Mouse (Mus musculus): ENCODE measurements at regions not wholly inside any gene's neighbourhood (a gene's known extent, or its start where the extent isn't known, plus 50 kb on each side); places are given as distances from the start of the nearest gene placed in this dataset.
"Not testable (repeated sequence)": the region's sequence is repeated elsewhere in the genome, so short reads cannot be mapped to it uniquely, and the experiment has no call there.

DNA sequence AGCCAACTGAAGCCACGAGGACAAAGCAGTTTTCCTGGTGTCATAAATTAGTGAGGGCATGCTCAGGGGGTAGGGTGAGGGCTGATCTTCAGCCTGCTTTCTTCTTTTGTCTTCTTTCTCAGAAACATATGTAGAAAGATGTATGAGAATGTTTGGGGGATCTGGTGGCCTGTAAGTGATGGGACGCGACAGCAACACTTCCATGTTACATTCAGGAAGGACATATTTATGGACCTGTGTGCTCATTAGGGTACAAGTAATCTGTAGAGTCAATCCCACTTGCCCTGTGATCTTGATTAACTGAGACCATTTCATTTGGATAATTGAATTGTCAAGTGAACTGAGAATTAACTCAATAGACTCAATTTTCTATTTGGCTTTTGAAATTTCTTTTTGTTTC is 486.1 kb upstream of the Fam160b2 start:
- Histone ChIP-seq H3K36me3 (no peaks in the 10 kb centered on the region), H3K9ac (no peak overlapping the region)
- 81% methylated on average over 3 of the region's 3 CpGs for WGBS

DNA sequence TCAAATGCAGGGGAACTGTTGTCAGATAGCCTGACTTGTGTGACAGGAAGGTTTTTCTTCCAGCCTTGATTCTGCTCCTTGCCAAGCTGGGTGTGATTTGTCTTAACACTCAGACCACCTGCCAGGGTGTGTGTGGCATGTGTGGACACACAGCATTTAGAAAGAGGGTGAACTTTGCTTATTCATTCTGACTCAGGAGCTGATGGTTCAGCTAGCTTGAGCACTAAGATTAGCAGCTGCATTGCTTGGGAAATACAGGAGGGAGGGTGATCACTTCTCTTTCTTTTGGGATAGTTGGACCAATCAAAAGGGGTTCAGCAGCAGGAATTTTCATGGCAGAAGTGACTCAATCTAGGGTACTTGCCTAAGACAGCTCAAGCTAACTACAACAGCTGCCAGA is 482.7 kb upstream of the Fam160b2 start:
- H3K4me3 ChIP-seq, result no peak overlapping the region
- no peaks in the 10 kb centered on the region for H3K9me3 ChIP-seq
- no peaks in the 10 kb centered on the region for H3K36me3 ChIP-seq
- no peak overlapping the region for H3K9ac ChIP-seq
- H3K27ac ChIP-seq (replicated peaks), result no peak overlapping the region
- no peaks in the 10 kb centered on the region for H3K4me1 ChIP-seq (replicated peaks)
- no peaks in the 10 kb centered on the region for H3K27me3 ChIP-seq
- ATAC-seq (ENCODE audit: low read depth), result no peak
- H3K4me2 ChIP-seq, result no peak overlapping the region

More for the DNA sequence above, 486.1 kb upstream of the Fam160b2 start:
- Histone ChIP-seq H3K4me2 (no peak overlapping the region), H3K4me3 (no peak overlapping the region), H3K4me1 (replicated peaks) (no peaks in the 10 kb centered on the region), H3K9me3 (no peaks in the 10 kb centered on the region), H3K27ac (replicated peaks) (no peak overlapping the region), H3K27me3 (no peaks in the 10 kb centered on the region)
- no peak for ATAC-seq (ENCODE audit: low read depth)

DNA sequence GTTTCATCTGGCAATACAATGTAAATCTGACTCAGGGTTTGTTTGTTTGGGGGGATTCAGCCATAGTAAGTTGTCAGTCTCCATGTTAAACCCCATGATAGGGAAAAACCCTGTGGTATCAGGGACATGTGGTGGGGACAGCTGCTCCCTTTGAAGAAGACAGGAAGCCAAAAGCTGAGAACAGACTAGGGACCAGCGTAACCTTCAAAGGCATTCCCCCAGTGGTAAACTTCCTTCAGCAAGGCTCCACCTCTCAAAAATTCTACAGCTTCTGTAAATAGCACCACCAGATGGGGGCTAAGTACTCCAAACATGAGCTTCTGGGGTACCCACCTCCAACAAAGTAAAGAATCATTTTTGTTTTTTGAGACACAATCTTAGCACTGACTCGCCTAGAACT is 476.0 kb upstream of the Fam160b2 start:
- Histone ChIP-seq H3K4me2 (no peak overlapping the region), H3K9me3 (no peaks in the 10 kb centered on the region), H3K27me3 (no peaks in the 10 kb centered on the region), H3K4me3 (no peak overlapping the region), H3K36me3 (no peaks in the 10 kb centered on the region), H3K27ac (replicated peaks) (no peak overlapping the region), H3K9ac (no peak overlapping the region), H3K4me1 (replicated peaks) (no peaks in the 10 kb centered on the region)
- ATAC-seq (ENCODE audit: low read depth), result no peak
- WGBS, result 86% methylated on average over 2 of the region's 2 CpGs

DNA sequence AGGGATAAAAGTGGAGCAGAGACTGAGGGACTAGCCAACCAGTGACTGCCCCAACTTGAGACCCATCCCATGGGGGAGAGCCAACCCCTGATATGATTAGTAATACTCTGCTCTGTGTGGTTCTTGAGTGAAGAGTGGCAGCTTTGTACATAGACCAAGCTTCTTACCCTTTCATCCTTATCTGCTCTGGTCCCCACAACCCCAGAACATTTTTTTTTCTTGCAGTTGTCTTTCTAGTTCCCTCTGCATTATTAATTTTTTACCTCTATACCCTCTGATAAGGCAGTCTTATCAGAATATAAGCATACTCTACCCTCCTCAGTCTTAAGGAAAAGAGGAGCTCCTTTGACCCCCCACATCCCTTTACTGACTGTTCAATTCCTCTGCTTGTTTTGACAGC is 474.4 kb upstream of the Fam160b2 start:
- Histone ChIP-seq H3K36me3 (no peaks in the 10 kb centered on the region), H3K9ac (no peak overlapping the region)

DNA sequence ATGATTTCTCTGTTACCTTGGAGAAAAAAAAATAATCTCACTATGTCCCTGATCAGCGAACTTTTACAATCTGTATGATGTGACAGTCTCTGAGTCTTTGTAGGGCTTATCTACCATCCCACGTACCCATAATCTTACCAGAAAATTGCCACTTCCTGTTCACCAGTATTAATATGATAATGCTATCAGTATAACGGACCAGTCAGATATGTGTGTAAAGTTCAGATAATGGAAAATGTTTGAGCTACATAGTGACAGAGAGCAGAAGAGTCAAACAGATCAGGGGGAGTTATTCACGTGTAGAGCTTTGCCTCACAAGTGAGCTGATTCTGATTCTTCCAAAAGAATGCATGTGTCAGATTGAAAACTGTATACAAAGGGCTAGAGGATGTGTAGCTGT is 466.0 kb upstream of the Fam160b2 start:
- peaks cover 6% of the 10 kb centered on the region; the same call in 1 of the 2 replicates for H3K9me3 ChIP-seq
- no peak overlapping the region for H3K27ac ChIP-seq (replicated peaks)
- H3K4me2 ChIP-seq, result no peak overlapping the region
- no peaks in the 10 kb centered on the region for H3K4me1 ChIP-seq (replicated peaks)
- no peaks in the 10 kb centered on the region for H3K36me3 ChIP-seq
- no peak overlapping the region for H3K4me3 ChIP-seq
- no peak overlapping the region for H3K9ac ChIP-seq
- H3K27me3 ChIP-seq, result no peaks in the 10 kb centered on the region
- WGBS, result 83% methylated on average over 4 of the region's 4 CpGs
- ATAC-seq (ENCODE audit: low read depth), result no peak

More for the DNA sequence above, 474.4 kb upstream of the Fam160b2 start:
- ATAC-seq (ENCODE audit: low read depth), result no peak
- peaks cover 6% of the 10 kb centered on the region; the same call in 1 of the 2 replicates for H3K9me3 ChIP-seq
- no peak overlapping the region for H3K27ac ChIP-seq (replicated peaks)
- no peak overlapping the region for H3K4me3 ChIP-seq
- no peak overlapping the region for H3K4me2 ChIP-seq
- H3K4me1 ChIP-seq (replicated peaks), result no peaks in the 10 kb centered on the region
- H3K27me3 ChIP-seq, result no peaks in the 10 kb centered on the region

GRCm38 (mm10) chr14:71056601-71057000 is 457.0 kb upstream of the Fam160b2 start:
- Histone ChIP-seq H3K27me3 (no peaks in the 10 kb centered on the region), H3K9me3 (no peaks in the 10 kb centered on the region), H3K27ac (replicated peaks) (no peak overlapping the region), H3K4me3 (no peak overlapping the region), H3K4me2 (no peak overlapping the region), H3K9ac (no peak overlapping the region), H3K4me1 (replicated peaks) (peaks cover 8% of the 10 kb centered on the region), H3K36me3 (no peaks in the 10 kb centered on the region)
- no peak for ATAC-seq (ENCODE audit: low read depth)
- 96% methylated on average over 2 of the region's 2 CpGs for WGBS

GRCm38 (mm10) chr14:71055480-71055879 is 455.8 kb upstream of the Fam160b2 start:
- no peaks in the 10 kb centered on the region for H3K9me3 ChIP-seq
- peaks cover 8% of the 10 kb centered on the region for H3K4me1 ChIP-seq (replicated peaks)
- no peak overlapping the region for H3K27ac ChIP-seq (replicated peaks)
- H3K4me3 ChIP-seq, result no peak overlapping the region
- WGBS, result 86% methylated on average over 2 of the region's 2 CpGs
- no peaks in the 10 kb centered on the region for H3K36me3 ChIP-seq
- H3K9ac ChIP-seq, result no peak overlapping the region
- H3K27me3 ChIP-seq, result no peaks in the 10 kb centered on the region
- H3K4me2 ChIP-seq, result no peak overlapping the region
- no peak for ATAC-seq (ENCODE audit: low read depth)

DNA sequence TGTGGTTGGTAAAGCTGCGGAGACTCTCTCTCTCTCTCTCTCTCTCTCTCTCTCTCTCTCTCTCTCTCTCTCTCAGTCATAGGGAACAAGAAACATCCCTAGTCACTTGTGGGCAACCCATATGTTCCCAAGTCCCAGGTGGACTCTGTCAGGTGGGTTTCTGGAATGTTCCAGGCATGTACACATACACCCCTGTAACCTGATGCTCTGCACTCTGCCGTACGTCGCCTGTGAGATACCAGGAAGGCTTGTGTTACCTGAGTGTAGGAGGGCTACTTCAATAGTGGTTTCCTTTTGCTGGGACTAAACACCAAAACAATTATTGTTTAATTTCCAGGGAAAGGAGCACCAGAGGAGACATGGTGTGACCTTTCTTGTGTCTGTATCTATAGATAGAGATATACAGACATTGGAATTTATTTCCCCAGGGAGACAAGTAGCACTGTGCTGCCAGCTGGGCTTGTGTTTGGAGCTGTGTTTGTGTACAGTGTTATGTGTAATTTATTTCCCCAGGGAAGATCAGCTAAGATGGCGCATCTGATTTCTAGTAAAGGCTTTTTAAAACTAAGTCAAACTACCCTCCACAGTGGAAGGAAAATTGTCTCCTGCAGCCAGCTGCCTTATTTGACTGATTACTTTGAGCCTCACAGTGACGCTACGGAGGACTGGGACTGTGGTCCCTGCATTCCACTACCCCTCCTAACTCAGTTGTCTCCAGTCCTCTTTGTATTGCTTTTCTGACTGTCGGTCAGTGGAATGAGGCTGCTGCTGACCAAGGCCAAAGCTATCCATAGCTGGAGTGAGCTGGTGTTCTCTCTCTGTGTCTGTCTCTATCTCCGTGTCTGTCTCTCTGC is 454.4 kb upstream of the Fam160b2 start:
- peak; percentile 36; the same call in 1 of the 2 replicates for ATAC-seq (ENCODE audit: low read depth)
- no peak overlapping the region for H3K27ac ChIP-seq (replicated peaks)
- no peaks in the 10 kb centered on the region for H3K36me3 ChIP-seq
- H3K4me1 ChIP-seq (replicated peaks), result peaks cover 8% of the 10 kb centered on the region
- H3K27me3 ChIP-seq, result no peaks in the 10 kb centered on the region
- H3K9ac ChIP-seq, result no peak overlapping the region
- no peaks in the 10 kb centered on the region for H3K9me3 ChIP-seq
- no peak overlapping the region for H3K4me2 ChIP-seq
- no peak overlapping the region for H3K4me3 ChIP-seq
- WGBS, result 61% methylated on average over 9 of the region's 9 CpGs

GRCm38 (mm10) chr14:71047096-71047495 is 447.5 kb upstream of the Fam160b2 start:
- no peak overlapping the region for H3K27ac ChIP-seq (replicated peaks)
- 21% methylated on average over 3 of the region's 3 CpGs for WGBS
- H3K9me3 ChIP-seq, result no peaks in the 10 kb centered on the region
- no peak overlapping the region for H3K4me2 ChIP-seq
- no peak overlapping the region for H3K4me3 ChIP-seq
- no peaks in the 10 kb centered on the region for H3K36me3 ChIP-seq
- peak; percentile 27 for ATAC-seq (ENCODE audit: low read depth)
- H3K9ac ChIP-seq, result no peak overlapping the region
- H3K4me1 ChIP-seq (replicated peaks), result 0 out of 2 replicates have a peak, but pooled peaks cover 5% of the 10 kb centered on the region
- H3K27me3 ChIP-seq, result no peaks in the 10 kb centered on the region

GRCm38 (mm10) chr14:71043879-71044770 is 444.5 kb upstream of the Fam160b2 start:
- H3K27me3 ChIP-seq; H3K27ac ChIP-seq (replicated peaks); H3K9ac ChIP-seq; H3K4me1 ChIP-seq (replicated peaks); H3K4me2 ChIP-seq; H3K9me3 ChIP-seq; H3K4me3 ChIP-seq; H3K36me3 ChIP-seq: not testable (repeated sequence)
- ATAC-seq (ENCODE audit: low read depth), result peak; percentile 50
- 38% methylated on average over 12 of the region's 13 CpGs for WGBS

- 69% methylated on average over 7 of the region's 7 CpGs for WGBS
- Histone ChIP-seq H3K9ac (no peak overlapping the region), H3K27me3 (no peaks in the 10 kb centered on the region), H3K4me3 (no peak overlapping the region), H3K36me3 (no peaks in the 10 kb centered on the region), H3K9me3 (no peaks in the 10 kb centered on the region), H3K4me2 (no peak overlapping the region), H3K4me1 (replicated peaks) (no peaks in the 10 kb centered on the region), H3K27ac (replicated peaks) (no peak overlapping the region)
- ATAC-seq (ENCODE audit: low read depth), result no peak
These were observed 437.0 kb upstream of the Fam160b2 start for GRCm38 (mm10) chr14:71036620-71037019.

DNA sequence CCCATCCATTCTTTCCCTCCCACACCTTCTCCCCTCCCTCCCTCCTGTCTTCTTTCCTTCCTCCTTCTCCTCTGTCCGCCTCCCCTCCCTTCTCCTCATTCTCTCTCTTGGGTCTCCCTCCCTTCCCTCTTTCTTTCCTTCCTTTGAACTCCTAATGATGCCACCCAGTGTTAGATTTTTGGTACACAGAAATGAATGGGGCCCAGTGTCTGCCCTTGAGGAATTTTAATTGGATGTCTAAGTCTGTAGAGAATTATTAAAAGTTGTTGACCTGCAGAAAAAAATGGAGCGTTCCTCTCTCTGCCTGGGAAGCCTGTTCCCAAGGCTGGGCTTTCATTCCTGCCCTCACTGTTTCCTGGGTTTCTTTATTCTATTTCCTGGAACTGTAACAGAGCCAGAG is 434.0 kb upstream of the Fam160b2 start:
- Histone ChIP-seq H3K36me3 (no peaks in the 10 kb centered on the region), H3K4me1 (replicated peaks) (no peaks in the 10 kb centered on the region), H3K4me2 (no peak overlapping the region), H3K27ac (replicated peaks) (no peak overlapping the region), H3K4me3 (no peak overlapping the region), H3K9ac (no peak overlapping the region), H3K27me3 (no peaks in the 10 kb centered on the region), H3K9me3 (no peaks in the 10 kb centered on the region)
- WGBS, result 64% methylated on average over 2 of the region's 2 CpGs
- no peak for ATAC-seq (ENCODE audit: low read depth)
